17 mouse cellular contexts compared by ENCODE assay signal in genomic region chr5:135916601-135917000, GRCm38 (mm10). TPM values are rescaled to one million over a fixed set of nuclear protein-coding genes. Genes with fewer than 3 reads are reported as not detected.
DNase-seq lines count a peak whose midpoint lies in the region; ATAC-seq and TF ChIP-seq lines count a peak whose summit lies in the region.
"Had no signal": no experiment of that assay in that cellular context is flagged by ENCODE, and none has a peak within 500 bp of the region (broad histone marks: within the 10 kb centered on the region; RNA-seq: fewer than 3 reads in every experiment).

No protein-coding gene starts in this region.

- 82% methylated on average over 3 of the region's 3 CpGs for WGBS in heart, embryonic 15.5 days
- WGBS in midbrain, embryonic 11.5 days = 96% methylated on average over 3 of the region's 3 CpGs
- WGBS in midbrain, embryonic 16.5 days = 95% methylated on average over 3 of the region's 3 CpGs
- WGBS in cerebellum, adult 2 months = 37% methylated on average over 3 of the region's 3 CpGs
- 87% methylated on average over 3 of the region's 3 CpGs for WGBS in stomach, postnatal 0 days

- ATAC-seq in heart, embryonic 15.5 days (replicated peaks; ENCODE audit: insufficient number of reproducible peaks, insufficient read depth, low FRiP score, low read depth) = no peak
- ATAC-seq in midbrain, embryonic 11.5 days (ENCODE audit: low FRiP score) = no peak
- no peak for ATAC-seq in midbrain, embryonic 16.5 days
- ATAC-seq in stomach, postnatal 0 days (ENCODE audit: low FRiP score, low TSS enrichment) = no peak
- ATAC-seq: forebrain, embryonic 13.5 days; midbrain, embryonic 15.5 days had no signal

- H3K9ac ChIP-seq in heart, embryonic 15.5 days = no peak overlapping the region
- no peak overlapping the region for H3K9ac ChIP-seq in midbrain, embryonic 11.5 days (ENCODE audit: low read length)
- no peak overlapping the region for H3K9ac ChIP-seq in midbrain, embryonic 16.5 days (ENCODE audit: low read depth, low read length)
- H3K9ac ChIP-seq in stomach, postnatal 0 days (ENCODE audit: low read length) = no peak overlapping the region
- H3K9ac ChIP-seq: embryonic facial prominence, embryonic 12.5 days; forebrain, embryonic 13.5 days; hindbrain, embryonic 15.5 days; limb, embryonic 15.5 days; midbrain, embryonic 15.5 days; neural tube, embryonic 15.5 days had no signal

- no peak for DNase-seq in heart, adult 9 months (ENCODE audit: low spot score in 2 of 2)
- peak; percentile 64 for DNase-seq in midbrain, embryonic 11.5 days (ENCODE audit: low spot score, missing footprints)
- peak; percentile 78 to 86 for DNase-seq in cerebellum, adult 2 months
- DNase-seq in stomach, postnatal 0 days (ENCODE audit: low spot score) = no peak
- DNase-seq in thymus, postnatal 14 days = no peak
- DNase-seq: gastrocnemius, postnatal 14 days; kidney, postnatal 4 days had no signal

- peak overlapping the region; percentile 68 for H3K27ac ChIP-seq in heart, embryonic 15.5 days
- no peak overlapping the region for H3K27ac ChIP-seq in midbrain, embryonic 11.5 days (ENCODE audit: low read depth, low read length)
- no peak overlapping the region for H3K27ac ChIP-seq in midbrain, embryonic 16.5 days (ENCODE audit: low read length)
- no peak overlapping the region for H3K27ac ChIP-seq in cerebellum, adult 2 months (ENCODE audit: insufficient read depth, low read length)
- H3K27ac ChIP-seq in stomach, postnatal 0 days (replicated peaks) = no peak overlapping the region
- H3K27ac ChIP-seq: embryonic facial prominence, embryonic 12.5 days; forebrain, embryonic 13.5 days; hindbrain, embryonic 15.5 days; left cerebral cortex, adult 2 months; limb, embryonic 15.5 days; midbrain, embryonic 15.5 days; neural tube, embryonic 15.5 days had no signal

- peaks cover 53% of the 10 kb centered on the region for H3K4me1 ChIP-seq in heart, embryonic 15.5 days (replicated peaks)
- no peaks in the 10 kb centered on the region for H3K4me1 ChIP-seq in midbrain, embryonic 11.5 days (ENCODE audit: control insufficient read depth, insufficient read depth, low read length)
- H3K4me1 ChIP-seq in midbrain, embryonic 16.5 days (ENCODE audit: control insufficient read depth, insufficient read depth, low read length) = peaks cover 3% of the 10 kb centered on the region; the same call in 1 of the 2 replicates
- peaks cover 45% of the 10 kb centered on the region for H3K4me1 ChIP-seq in cerebellum, adult 2 months (ENCODE audit: control insufficient read depth, insufficient read depth, low read length)
- H3K4me1 ChIP-seq in stomach, postnatal 0 days (replicated peaks; ENCODE audit: control insufficient read depth, insufficient read depth) = no peaks in the 10 kb centered on the region; the same call in 1 of the 2 replicates
- H3K4me1 ChIP-seq: embryonic facial prominence, embryonic 12.5 days had no signal

- no peak overlapping the region for H3K4me3 ChIP-seq in heart, embryonic 15.5 days
- H3K4me3 ChIP-seq in midbrain, embryonic 11.5 days (ENCODE audit: low read depth, low read length) = no peak overlapping the region
- no peak overlapping the region for H3K4me3 ChIP-seq in midbrain, embryonic 16.5 days (ENCODE audit: low read depth, low read length)
- H3K4me3 ChIP-seq in cerebellum, adult 2 months (replicated peaks; ENCODE audit: insufficient read depth, low read depth, low read length) = no peak overlapping the region
- H3K4me3 ChIP-seq in stomach, postnatal 0 days (ENCODE audit: low read depth, low read length) = no peak overlapping the region
- H3K4me3 ChIP-seq: embryonic facial prominence, embryonic 12.5 days; forebrain, embryonic 13.5 days; hindbrain, embryonic 15.5 days; left cerebral cortex, adult 2 months; limb, embryonic 15.5 days; midbrain, embryonic 15.5 days; neural tube, embryonic 15.5 days had no signal

- peaks cover 24% of the 10 kb centered on the region for H3K36me3 ChIP-seq in heart, embryonic 15.5 days
- peaks cover 30% of the 10 kb centered on the region for H3K36me3 ChIP-seq in midbrain, embryonic 11.5 days (ENCODE audit: control insufficient read depth, insufficient read depth, low read length)
- H3K36me3 ChIP-seq in midbrain, embryonic 16.5 days (ENCODE audit: control insufficient read depth, insufficient read depth, low read length) = peaks cover 12% of the 10 kb centered on the region
- peaks cover 14% of the 10 kb centered on the region for H3K36me3 ChIP-seq in stomach, postnatal 0 days (ENCODE audit: control insufficient read depth, insufficient read depth, low read length)

- TF ChIP-seq EP300 in stomach, postnatal 0 days (optimal IDR thresholded peaks at IDR 0.05) = no peak

- TF ChIP-seq POLR2A in cerebellum, adult 2 months (IDR thresholded peaks at IDR 0.05; ENCODE audit: borderline replicate concordance, insufficient read depth, low read length) = no peak

- no peak for TF ChIP-seq CTCF in cerebellum, adult 2 months (IDR thresholded peaks at IDR 0.05; ENCODE audit: borderline replicate concordance, insufficient read depth, low read depth, low read length)
- TF ChIP-seq CTCF in stomach, postnatal 0 days (IDR thresholded peaks at IDR 0.05; ENCODE audit: low read depth) = no peak

- no peaks in the 10 kb centered on the region for H3K27me3 ChIP-seq in heart, embryonic 15.5 days
- no peaks in the 10 kb centered on the region; the same call in 1 of the 2 replicates for H3K27me3 ChIP-seq in midbrain, embryonic 11.5 days (ENCODE audit: control insufficient read depth, insufficient read depth, low read length)
- no peaks in the 10 kb centered on the region for H3K27me3 ChIP-seq in midbrain, embryonic 16.5 days (ENCODE audit: control insufficient read depth, insufficient read depth, low read depth, low read length)
- H3K27me3 ChIP-seq in cerebellum, adult 2 months (ENCODE audit: control insufficient read depth, insufficient read depth, low read length) = no peaks in the 10 kb centered on the region
- H3K27me3 ChIP-seq in stomach, postnatal 0 days (ENCODE audit: control insufficient read depth, insufficient read depth, low read length) = no peaks in the 10 kb centered on the region
- H3K27me3 ChIP-seq: CH12.LX; embryonic facial prominence, embryonic 12.5 days; forebrain, embryonic 13.5 days; hindbrain, embryonic 15.5 days; limb, embryonic 15.5 days; midbrain, embryonic 15.5 days; neural tube, embryonic 15.5 days had no signal

- H3K9me3 ChIP-seq in heart, embryonic 15.5 days (replicated peaks) = no peaks in the 10 kb centered on the region
- H3K9me3 ChIP-seq in midbrain, embryonic 11.5 days (ENCODE audit: control insufficient read depth, low read length) = no peaks in the 10 kb centered on the region
- no peaks in the 10 kb centered on the region for H3K9me3 ChIP-seq in midbrain, embryonic 16.5 days (replicated peaks; ENCODE audit: control insufficient read depth, low read length, poor library complexity, severe bottlenecking)
- no peaks in the 10 kb centered on the region for H3K9me3 ChIP-seq in stomach, postnatal 0 days (ENCODE audit: control insufficient read depth, low read length)
- H3K9me3 ChIP-seq: embryonic facial prominence, embryonic 12.5 days; forebrain, embryonic 13.5 days; hindbrain, embryonic 15.5 days; limb, embryonic 15.5 days; midbrain, embryonic 15.5 days; neural tube, embryonic 15.5 days had no signal

- H3K4me2 ChIP-seq in heart, embryonic 15.5 days = no peak overlapping the region
- no peak overlapping the region for H3K4me2 ChIP-seq in midbrain, embryonic 11.5 days
- no peak overlapping the region for H3K4me2 ChIP-seq in midbrain, embryonic 16.5 days (ENCODE audit: low read length)
- H3K4me2 ChIP-seq in stomach, postnatal 0 days (replicated peaks; ENCODE audit: low read depth) = no peak overlapping the region
- H3K4me2 ChIP-seq: embryonic facial prominence, embryonic 12.5 days; forebrain, embryonic 13.5 days; hindbrain, embryonic 15.5 days; limb, embryonic 15.5 days; midbrain, embryonic 15.5 days; neural tube, embryonic 15.5 days had no signal

RNA-seq across cellular contexts. Expression of gene Ywhag, which starts 17.8 kb away (rescaled TPM):
- 150 and 166 TPM in 2 replicates for polyA plus RNA-seq in heart, embryonic 15.5 days (2015; fragmentation: Nextera tagmentation; extraction: Ambion mirVana)
- polyA plus RNA-seq in midbrain, embryonic 11.5 days (2014; fragmentation: Nextera tagmentation; extraction: Ambion mirVana) = 182 and 188 TPM in 2 replicates
- 1,035 and 1,054 TPM in 2 replicates for polyA plus RNA-seq in midbrain, embryonic 16.5 days (2015; fragmentation: Nextera tagmentation; extraction: Ambion mirVana)
- polyA plus RNA-seq in cerebellum, adult 2 months (2012; rRNA removed) = 445 and 493 TPM in 2 replicates
- polyA plus RNA-seq in stomach, postnatal 0 days (2015; fragmentation: Nextera tagmentation; extraction: Ambion mirVana) = 86.0 and 89.2 TPM in 2 replicates

RNA-seq across cellular contexts. Expression of gene Hspb1, which starts 28.9 kb away (rescaled TPM):
- polyA plus RNA-seq in heart, embryonic 15.5 days (2015; fragmentation: Nextera tagmentation; extraction: Ambion mirVana) = 743 and 952 TPM in 2 replicates
- 8.7 and 9.9 TPM in 2 replicates for polyA plus RNA-seq in midbrain, embryonic 11.5 days (2014; fragmentation: Nextera tagmentation; extraction: Ambion mirVana)
- polyA plus RNA-seq in midbrain, embryonic 16.5 days (2015; fragmentation: Nextera tagmentation; extraction: Ambion mirVana) = 9.6 and 10.1 TPM in 2 replicates
- 42.9 and 49.2 TPM in 2 replicates for polyA plus RNA-seq in cerebellum, adult 2 months (2012; rRNA removed)
- 1,235 and 1,355 TPM in 2 replicates for polyA plus RNA-seq in stomach, postnatal 0 days (2015; fragmentation: Nextera tagmentation; extraction: Ambion mirVana)

RNA-seq across cellular contexts. Expression of gene Ssc4d, which starts 57.7 kb away (rescaled TPM):
- 0.44 and 0.86 TPM in 2 replicates for polyA plus RNA-seq in heart, embryonic 15.5 days (2015; fragmentation: Nextera tagmentation; extraction: Ambion mirVana)
- polyA plus RNA-seq in midbrain, embryonic 11.5 days (2014; fragmentation: Nextera tagmentation; extraction: Ambion mirVana) = 0.68 and 0.86 TPM in 2 replicates
- 1.8 and 1.9 TPM in 2 replicates for polyA plus RNA-seq in midbrain, embryonic 16.5 days (2015; fragmentation: Nextera tagmentation; extraction: Ambion mirVana)
- 3.3 and 4.1 TPM in 2 replicates for polyA plus RNA-seq in cerebellum, adult 2 months (2012; rRNA removed)
- polyA plus RNA-seq in stomach, postnatal 0 days (2015; fragmentation: Nextera tagmentation; extraction: Ambion mirVana) = 1.7 and 2.2 TPM in 2 replicates

Comparison
In these comparisons a context has a peak if more than half of its experiments do, and no peak if none do; other contexts are left out.
1. DNase-seq: peak in midbrain, embryonic 11.5 days (single experiment) and cerebellum, adult 2 months (2 of 2); none in heart, adult 9 months (0 of 2), stomach, postnatal 0 days (single experiment) and thymus, postnatal 14 days (single experiment).
2. RNA of gene Hspb1, which starts 28.9 kb away (polyA plus RNA-seq): 1,235 to 1,355 TPM in stomach, postnatal 0 days and 743 to 952 TPM in heart, embryonic 15.5 days; 42.9 to 49.2 TPM in cerebellum, adult 2 months, 9.6 to 10.1 TPM in midbrain, embryonic 16.5 days and 8.7 to 9.9 TPM in midbrain, embryonic 11.5 days; every median in the first group is over 10 times any median in the second.